Mouse (Mus musculus) midbrain, embryonic 14.5 days (tissue): Measurements from ENCODE around the gene Fto. TPM values are rescaled to one million over a fixed set of nuclear protein-coding genes. Genes with fewer than 3 reads are reported as not detected.

Experiments
- ATAC-seq: fragments of 200-750 bp; cut with Nextera tagmentation; 2 replicates; pipeline ENCODE4 v1.8.0; 2017; ENCODE audit warnings: moderate number of reproducible peaks, moderate library complexity; ENCODE audit not compliant: low FRiP score, low TSS enrichment
- DNase-seq: peaks from one replicate; pipeline ENCODE4 v3.0.0-alpha.2; 2015
- H3K27ac ChIP-seq: fragments of 300-500 bp; sonication (generic); replicated peaks from 2 replicates; pipeline ENCODE4 v1.5.1; 2014; ENCODE audit warnings: mild to moderate bottlenecking, low read depth, low read length, moderate library complexity
- H3K27me3 ChIP-seq: fragments of 300-500 bp; sonication (generic); 2 replicates; pipeline ENCODE4 v1.6.1; 2014; ENCODE audit warnings: low read length, control low read depth, mixed read lengths; ENCODE audit not compliant: control insufficient read depth, insufficient read depth
- H3K36me3 ChIP-seq: fragments of 300-500 bp; sonication (generic); 2 replicates; pipeline ENCODE4 v1.6.1; 2014; ENCODE audit warnings: low read length, control low read depth; ENCODE audit not compliant: control insufficient read depth, insufficient read depth
- H3K4me1 ChIP-seq: fragments of 300-500 bp; sonication (generic); 2 replicates; pipeline ENCODE4 v1.6.1; 2014; ENCODE audit warnings: mild to moderate bottlenecking, antibody characterized with exemption, low read length, control low read depth; ENCODE audit not compliant: control insufficient read depth, insufficient read depth
- H3K4me2 ChIP-seq: fragments of 300-500 bp; sonication (generic); 2 replicates; pipeline ENCODE4 v1.6.1; 2014; ENCODE audit warnings: mild to moderate bottlenecking, low read length, moderate library complexity
- H3K4me3 ChIP-seq: fragments of 300-500 bp; sonication (generic); replicated peaks from 2 replicates; pipeline ENCODE4 v1.5.1; 2014; ENCODE audit warnings: low read depth, low read length
- H3K9ac ChIP-seq: fragments of 300-500 bp; sonication (generic); replicated peaks from 2 replicates; pipeline ENCODE4 v1.6.1; 2014; ENCODE audit warnings: mild to moderate bottlenecking, low read length, moderate library complexity
- H3K9me3 ChIP-seq: fragments of 300-500 bp; sonication (generic); 2 replicates; pipeline ENCODE4 v1.6.1; 2016; ENCODE audit warnings: low read length, control low read depth, mixed read lengths; ENCODE audit not compliant: control insufficient read depth
- WGBS: fragments of 180-500 bp; shearing (Covaris S2); extraction: QIAGEN DNeasy Blood & Tissue Kit; methylation state at CpG from one replicate; pipeline ENCODE4 v1.1.7; 2014; 5-methylcytosine and 5-hydroxymethylcytosine counted together
- polyA plus RNA-seq: library from polyadenylated mRNA; unstranded; fragments of >200 nt; fragmentation: Nextera tagmentation; extraction: Ambion mirVana; gene quantifications from 2 replicates; pipeline ENCODE4 v1.2.1, GENCODE M21; 2014

Fto gene
- polyA plus RNA-seq, 1 experiment from 2014 or later, result 161 TPM

DNA sequence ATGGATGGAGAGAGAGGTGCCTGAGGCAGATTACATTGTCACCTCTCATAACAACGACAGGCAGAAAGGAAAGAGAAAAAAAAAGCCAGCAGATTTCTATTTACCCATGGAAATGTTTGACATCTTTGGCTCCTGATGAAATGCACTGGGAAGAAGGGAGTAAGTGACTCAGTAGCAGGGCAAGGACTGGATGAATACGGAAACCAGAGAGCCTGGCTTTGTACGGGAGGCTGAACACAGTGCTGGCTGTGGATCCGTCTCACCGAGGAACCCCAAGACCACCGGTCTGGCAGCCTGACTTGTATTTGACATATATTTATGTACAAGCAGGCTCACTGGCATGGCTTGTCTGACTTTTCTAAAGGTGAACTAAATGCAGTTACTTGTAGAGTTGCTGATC, 34.3 kb downstream of the Fto start:
- Histone ChIP-seq H3K9ac (no peak overlapping the region), H3K36me3 (no peaks in the 10 kb centered on the region), H3K4me3 (no peak overlapping the region), H3K4me1 (no peaks in the 10 kb centered on the region), H3K9me3 (no peaks in the 10 kb centered on the region), H3K4me2 (no peak overlapping the region), H3K27me3 (no peaks in the 10 kb centered on the region), H3K27ac (0 out of 2 replicates have a peak overlapping the region, but pooled peaks have one; percentile 10)
- 67% methylated on average over 6 of the region's 6 CpGs for whole genome bisulfite sequencing
- no peak for ATAC-seq
- DNase-seq, result no peak

DNA sequence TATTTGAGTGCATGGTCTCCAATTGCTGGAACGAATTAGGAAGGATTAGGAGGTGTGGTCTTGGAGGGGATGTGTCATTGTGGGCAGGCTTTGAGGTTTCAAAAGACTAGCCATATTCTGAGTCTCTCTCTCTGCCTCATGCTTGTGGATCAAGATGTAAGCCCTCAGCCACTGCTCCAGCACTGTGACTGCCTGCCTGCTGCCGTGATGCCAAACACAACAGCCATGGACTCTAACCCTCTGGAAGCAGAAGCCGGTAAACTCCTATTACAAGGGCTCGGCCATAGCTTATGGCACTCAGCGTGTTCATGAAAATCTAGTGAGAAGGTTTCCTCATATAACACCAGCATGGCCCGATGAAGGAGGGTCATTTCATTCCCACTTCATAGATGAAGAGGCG, 36.5 kb downstream of the Fto start:
- ATAC-seq (no peak), DNase-seq (no peak)
- H3K9me3 ChIP-seq, result no peaks in the 10 kb centered on the region
- no peak overlapping the region for H3K4me3 ChIP-seq
- no peaks in the 10 kb centered on the region for H3K36me3 ChIP-seq
- H3K9ac ChIP-seq, result no peak overlapping the region
- 84% methylated on average over 7 of the region's 7 CpGs for WGBS
- peaks cover 2% of the 10 kb centered on the region for H3K4me1 ChIP-seq
- H3K27me3 ChIP-seq, result no peaks in the 10 kb centered on the region
- no peak overlapping the region for H3K4me2 ChIP-seq
- no peak overlapping the region for H3K27ac ChIP-seq

DNA sequence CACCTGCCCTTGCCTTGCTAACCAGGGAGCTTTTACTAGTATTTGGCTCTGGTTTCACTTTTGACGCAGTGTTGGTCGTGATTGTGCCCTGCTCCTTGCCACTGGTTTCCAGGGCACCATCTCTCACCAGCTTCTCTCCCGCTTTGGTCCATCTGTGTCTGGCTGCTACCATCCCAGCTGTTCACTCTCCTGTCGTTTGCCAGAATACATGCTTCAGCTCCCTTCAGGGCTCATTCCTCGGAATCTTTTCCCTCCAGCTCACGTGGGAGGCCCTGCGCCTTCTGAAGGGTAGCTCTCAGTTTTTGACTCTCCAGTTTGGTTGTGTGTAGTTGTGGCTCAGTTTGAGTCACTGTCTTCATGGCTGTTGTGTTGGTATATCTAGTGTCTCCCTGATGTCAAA, 37.3 kb downstream of the Fto start:
- peaks cover 11% of the 10 kb centered on the region for H3K4me1 ChIP-seq
- no peak for DNase-seq
- no peak overlapping the region for H3K4me2 ChIP-seq
- no peaks in the 10 kb centered on the region for H3K36me3 ChIP-seq
- no peak overlapping the region for H3K27ac ChIP-seq
- 75% methylated on average over 7 of the region's 7 CpGs for WGBS
- no peak overlapping the region for H3K4me3 ChIP-seq
- ATAC-seq, result no peak
- H3K9ac ChIP-seq, result no peak overlapping the region
- H3K9me3 ChIP-seq, result no peaks in the 10 kb centered on the region
- no peaks in the 10 kb centered on the region for H3K27me3 ChIP-seq

DNA sequence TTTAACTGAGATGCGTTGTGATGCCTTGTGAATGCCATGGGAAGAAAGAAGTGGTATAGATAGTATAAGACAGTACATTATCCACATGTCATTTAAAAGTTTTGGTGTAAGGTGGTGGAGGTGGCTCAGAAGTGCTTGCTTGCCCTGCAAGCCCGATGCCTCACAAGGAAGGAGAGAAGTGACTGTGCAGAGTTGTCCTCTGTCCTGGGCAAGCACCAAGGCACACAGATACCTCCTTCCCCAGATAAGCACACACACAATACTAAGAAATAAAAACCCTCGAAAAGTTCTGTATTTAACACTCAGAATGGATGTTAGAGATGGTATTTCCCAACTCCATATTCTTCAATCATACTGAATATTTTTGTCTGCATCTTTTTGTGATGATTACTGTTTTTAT, 39.3 kb downstream of the Fto start:
- no peak overlapping the region for H3K4me3 ChIP-seq
- ATAC-seq, result no peak
- H3K9ac ChIP-seq, result no peak overlapping the region
- no peak overlapping the region for H3K4me2 ChIP-seq
- H3K27me3 ChIP-seq, result no peaks in the 10 kb centered on the region
- peaks cover 21% of the 10 kb centered on the region for H3K4me1 ChIP-seq
- WGBS, result 96% methylated on average over 3 of the region's 3 CpGs
- H3K27ac ChIP-seq, result no peak overlapping the region
- H3K9me3 ChIP-seq, result no peaks in the 10 kb centered on the region
- no peak for DNase-seq
- no peaks in the 10 kb centered on the region for H3K36me3 ChIP-seq

DNA sequence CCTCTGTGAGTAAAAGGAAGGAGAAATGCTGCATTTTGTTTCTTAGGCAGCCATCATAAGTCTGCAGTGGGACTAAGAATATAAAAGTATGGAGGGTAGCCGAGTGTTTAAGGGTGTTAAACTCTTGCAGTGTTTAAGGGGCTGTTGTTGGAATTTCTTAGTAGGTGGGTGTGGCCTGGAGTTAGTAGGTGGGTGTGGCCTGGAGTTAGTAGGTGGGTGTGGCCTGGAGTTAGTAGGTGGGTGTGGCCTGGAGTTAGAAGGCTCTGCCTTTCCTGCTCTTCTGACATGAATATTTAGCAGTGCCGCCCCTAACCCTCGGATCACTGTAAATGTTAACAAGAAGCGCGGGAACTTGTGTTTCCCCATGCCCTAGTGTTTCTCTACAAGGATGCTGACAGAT, 39.7 kb downstream of the Fto start:
- peaks cover 21% of the 10 kb centered on the region for H3K4me1 ChIP-seq
- H3K27ac ChIP-seq, result no peak overlapping the region
- no peak for ATAC-seq
- 76% methylated on average over 5 of the region's 5 CpGs for WGBS
- no peaks in the 10 kb centered on the region for H3K36me3 ChIP-seq
- H3K4me2 ChIP-seq, result no peak overlapping the region
- no peak overlapping the region for H3K9ac ChIP-seq
- no peak overlapping the region for H3K4me3 ChIP-seq
- no peak for DNase-seq
- H3K9me3 ChIP-seq, result no peaks in the 10 kb centered on the region
- H3K27me3 ChIP-seq, result no peaks in the 10 kb centered on the region

DNA sequence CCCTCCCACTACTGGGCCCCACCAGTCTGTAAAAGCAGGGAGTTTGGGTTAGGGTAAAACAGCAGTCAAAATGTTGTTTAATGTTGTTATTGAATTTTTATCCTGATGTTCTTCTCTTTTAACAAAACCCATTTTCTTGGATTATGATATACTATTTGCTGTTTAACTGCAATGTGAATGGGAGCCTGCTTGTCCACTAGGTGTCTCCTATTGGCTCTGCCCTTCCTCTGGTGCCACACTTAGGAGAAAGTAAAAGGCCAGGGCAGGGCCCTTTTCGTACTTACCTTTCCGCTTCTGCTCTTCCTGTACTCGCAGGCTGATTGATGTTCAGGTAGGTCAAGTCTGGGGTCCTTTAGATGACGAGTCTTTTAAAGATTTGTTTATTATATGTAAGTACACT, 40.6 kb downstream of the Fto start:
- no peak for DNase-seq
- H3K9ac ChIP-seq, result no peak overlapping the region
- 87% methylated on average over 4 of the region's 4 CpGs for WGBS

DNA sequence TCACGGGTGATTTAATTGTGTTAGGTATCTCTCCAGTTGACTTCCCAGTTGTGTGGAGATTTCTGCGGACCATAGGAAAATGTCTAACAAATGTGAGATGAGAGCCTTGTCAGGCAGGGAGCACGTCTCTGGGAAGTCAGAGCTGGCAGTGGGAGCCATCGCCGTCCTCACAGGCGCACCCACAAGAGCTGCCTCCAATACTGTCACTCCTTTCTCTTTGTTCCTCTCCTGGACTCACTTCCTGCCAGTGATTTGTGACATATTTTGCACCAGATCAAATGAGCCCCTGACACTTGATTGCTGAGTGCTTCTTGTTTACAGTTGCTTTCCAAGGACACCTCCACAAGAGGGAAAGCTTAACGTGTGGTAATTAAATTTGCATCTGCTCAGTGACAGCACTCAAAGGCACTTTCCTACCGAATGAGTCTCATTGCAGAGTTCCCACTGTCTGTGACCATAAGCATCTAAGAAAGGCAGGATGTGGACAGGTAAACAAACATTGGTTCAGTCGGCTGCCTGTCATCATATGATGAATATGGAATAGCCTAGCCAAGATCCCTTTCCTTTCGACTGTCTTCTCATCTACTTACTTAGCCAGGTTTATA, 42.1 kb downstream of the Fto start:
- Histone ChIP-seq H3K27ac (peak overlapping the region; percentile 74), H3K27me3 (no peaks in the 10 kb centered on the region), H3K9ac (peak overlapping the region; percentile 27; the same call in 1 of the 2 replicates), H3K4me3 (no peak overlapping the region), H3K36me3 (no peaks in the 10 kb centered on the region), H3K4me2 (peak overlapping the region; percentile 43), H3K4me1 (peaks cover 21% of the 10 kb centered on the region), H3K9me3 (no peaks in the 10 kb centered on the region)
- DNase-seq (peak; percentile 57), ATAC-seq (peak; percentile 55; the same call in 1 of the 2 replicates)
- 28% methylated on average over 10 of the region's 10 CpGs for WGBS

More for the DNA sequence above, 40.6 kb downstream of the Fto start:
- no peak overlapping the region for H3K4me2 ChIP-seq
- no peak for ATAC-seq
- no peak overlapping the region for H3K27ac ChIP-seq
- no peaks in the 10 kb centered on the region for H3K27me3 ChIP-seq
- H3K4me1 ChIP-seq, result peaks cover 21% of the 10 kb centered on the region
- no peaks in the 10 kb centered on the region for H3K36me3 ChIP-seq
- H3K9me3 ChIP-seq, result no peaks in the 10 kb centered on the region
- H3K4me3 ChIP-seq, result no peak overlapping the region

DNA sequence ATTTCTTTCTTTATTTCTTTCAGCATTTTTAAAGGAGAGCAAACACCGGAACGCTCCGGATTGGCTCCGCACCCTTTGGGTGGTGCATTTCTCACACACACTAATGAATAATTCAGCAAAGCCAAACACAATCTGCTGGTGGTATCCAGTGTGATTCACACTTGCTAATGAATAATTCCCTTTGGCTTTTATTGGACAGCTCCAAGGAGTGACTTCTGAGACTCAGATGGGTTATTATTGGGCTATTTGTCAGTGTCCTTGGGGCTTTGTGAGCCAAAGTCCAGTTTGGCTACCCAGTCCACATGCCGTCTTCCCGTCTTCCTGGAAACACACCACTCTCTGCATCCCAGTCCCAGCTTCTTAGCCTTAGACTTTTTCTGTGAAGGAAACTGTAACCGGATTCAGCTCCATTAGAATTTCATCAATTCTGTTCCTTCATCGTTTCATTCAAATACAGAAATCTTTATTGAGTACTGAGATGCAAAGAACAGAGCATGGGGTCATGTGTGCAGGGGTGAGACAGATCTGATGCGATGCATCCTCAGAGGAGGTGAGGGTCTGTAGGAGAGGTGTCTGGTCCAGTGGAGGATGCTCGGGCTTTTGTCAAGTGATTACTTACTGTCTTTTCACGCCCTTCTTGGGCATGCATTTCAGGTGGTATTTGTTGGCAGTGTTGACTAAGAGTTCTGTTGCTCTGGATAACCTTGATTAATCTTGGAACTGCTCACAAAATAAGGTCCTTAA, 42.8 kb downstream of the Fto start:
- peak; percentile 80; the same call in 1 of the 2 replicates for ATAC-seq
- peak overlapping the region; percentile 43 for H3K4me2 ChIP-seq
- H3K9me3 ChIP-seq, result no peaks in the 10 kb centered on the region
- H3K36me3 ChIP-seq, result no peaks in the 10 kb centered on the region
- H3K9ac ChIP-seq, result peak overlapping the region; percentile 27; the same call in 1 of the 2 replicates
- H3K4me3 ChIP-seq, result no peak overlapping the region
- H3K27ac ChIP-seq, result peak overlapping the region; percentile 74
- H3K27me3 ChIP-seq, result no peaks in the 10 kb centered on the region
- H3K4me1 ChIP-seq, result peaks cover 21% of the 10 kb centered on the region
- DNase-seq, result peak; percentile 75
- WGBS, result 35% methylated on average over 11 of the region's 11 CpGs

DNA sequence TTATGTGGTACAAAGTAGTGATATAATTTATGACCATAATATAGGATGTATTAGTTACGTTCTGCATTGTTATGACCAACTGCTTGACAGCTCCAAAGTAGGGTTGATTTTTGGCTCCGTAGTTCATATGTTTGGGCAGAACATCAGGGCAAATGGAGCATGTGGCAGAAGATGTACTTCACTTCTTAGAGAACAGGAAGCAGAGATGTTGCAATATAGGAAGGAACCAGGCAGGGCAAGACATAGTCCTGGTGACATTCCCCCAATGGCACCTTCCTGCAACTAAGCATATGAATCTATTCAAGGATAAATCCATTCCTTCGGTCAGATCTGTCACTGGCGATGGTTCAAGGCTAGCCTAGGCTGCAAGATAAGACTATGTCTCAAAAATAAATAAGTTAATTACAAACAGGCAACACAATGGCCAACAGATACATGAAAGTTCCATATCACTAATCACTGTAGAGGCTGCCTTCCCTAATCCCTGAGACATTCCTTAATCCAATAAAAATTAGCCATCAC, 44.2 kb downstream of the Fto start:
- no peak overlapping the region for H3K4me2 ChIP-seq
- no peaks in the 10 kb centered on the region for H3K27me3 ChIP-seq
- no peaks in the 10 kb centered on the region for H3K36me3 ChIP-seq
- peaks cover 21% of the 10 kb centered on the region for H3K4me1 ChIP-seq
- H3K9ac ChIP-seq, result no peak overlapping the region
- no peak overlapping the region for H3K27ac ChIP-seq
- 88% methylated on average over 4 of the region's 4 CpGs for WGBS
- no peak overlapping the region for H3K4me3 ChIP-seq
- DNase-seq, result no peak
- no peak for ATAC-seq
- no peaks in the 10 kb centered on the region for H3K9me3 ChIP-seq
